Mouse (Mus musculus): ENCODE measurements around the gene Grap2. TPM values are rescaled to one million over a fixed set of nuclear protein-coding genes. Genes with fewer than 3 reads are reported as not detected.

Grap2 gene
- polyA plus RNA-seq (2014; fragmentation: Illumina TruSeq; extraction: RNeasy Lipid Tissue Mini Kit (QIAGEN cat#74804); ENCODE audit: low read depth, low replicate concordance) = 0.16 TPM

GRCm38 (mm10) chr15:80572291-80572690 is at the start of gene Grap2:
Grap2 (plus strand) TSS chr15:80572594.

GRCm38 (mm10) chr15:80565106-80565665 is 7.2 kb upstream of the Grap2 start, which contains the start of gene Enthd1:
Enthd1 (minus strand) TSS chr15:80565156.

DNA sequence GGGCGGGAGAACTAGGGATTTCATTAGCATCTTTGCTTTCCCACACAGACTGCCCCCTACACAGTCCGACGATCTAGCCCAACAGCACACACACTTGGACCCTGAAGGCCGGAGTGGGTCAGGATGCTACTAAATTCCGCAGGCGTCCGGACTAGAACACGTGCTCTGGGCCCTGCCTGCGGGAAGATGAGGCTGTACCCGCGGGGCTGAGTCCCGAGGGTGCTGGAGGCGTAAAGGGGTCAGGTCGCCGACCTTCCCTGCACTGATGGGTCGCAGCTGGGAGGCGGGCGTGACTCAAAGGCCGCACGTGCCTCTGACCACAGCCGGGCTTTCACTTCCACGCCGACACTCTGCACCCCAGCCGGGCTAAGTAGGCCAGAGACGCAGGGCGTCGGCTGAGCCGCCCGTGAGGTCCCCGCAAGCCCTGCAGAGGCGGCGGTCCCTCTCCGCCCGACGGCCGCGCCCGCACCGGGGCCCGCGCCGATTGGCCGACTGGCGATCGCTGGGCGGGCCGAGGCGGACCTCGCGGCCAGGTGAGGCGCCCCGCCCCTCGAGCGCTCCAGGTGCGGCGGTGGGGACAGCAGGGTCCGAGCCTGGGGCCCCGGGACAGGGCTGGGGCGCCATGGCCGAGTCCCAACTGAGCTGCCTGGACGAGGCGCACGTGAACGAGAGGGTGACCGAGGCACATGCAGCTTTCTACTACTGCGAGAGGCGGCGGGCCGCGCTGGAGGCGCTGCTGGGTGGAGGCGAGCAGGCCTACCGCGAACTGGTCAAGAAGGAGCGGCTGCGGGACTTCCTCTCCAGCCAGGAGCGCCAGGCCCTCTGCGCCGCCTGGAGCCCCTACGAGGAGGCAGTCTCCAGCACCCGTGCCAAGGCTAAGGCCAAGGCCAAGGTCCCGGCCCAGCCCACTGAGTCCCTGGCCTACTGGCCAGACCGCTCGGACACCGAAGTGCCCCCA is 99.2 kb downstream of the Grap2 start, which contains the start of gene Fam83f:
TSS of gene Fam83f (plus strand) at position 553 of the 958 bp plus-strand sequence.

Other genes with a start within 250 kb of the Grap2 start
- not detected for gene Enthd1, start 7.4 kb upstream of the Grap2 start, polyA plus RNA-seq (2014; fragmentation: Illumina TruSeq; extraction: RNeasy Lipid Tissue Mini Kit (QIAGEN cat#74804); ENCODE audit: low read depth, low replicate concordance)
- not detected for gene Fam83f, start 99.3 kb downstream of the Grap2 start, polyA plus RNA-seq (2014; fragmentation: Illumina TruSeq; extraction: RNeasy Lipid Tissue Mini Kit (QIAGEN cat#74804); ENCODE audit: low read depth, low replicate concordance)
- 11.0 TPM for gene Tnrc6b, start 138.7 kb downstream of the Grap2 start, polyA plus RNA-seq (2014; fragmentation: Illumina TruSeq; extraction: RNeasy Lipid Tissue Mini Kit (QIAGEN cat#74804); ENCODE audit: low read depth, low replicate concordance)

Data from heart, adult 10 weeks (tissue).